Mouse (Mus musculus) embryonic fibroblast, embryonic 13.5 days (primary cell): Measurements from ENCODE around the gene Thoc6.

Experiments
- CTCF ChIP-seq: IDR thresholded peaks from 2 replicates; pipeline ENCODE4 v1.5.1; 2011; ENCODE audit warnings: mild to moderate bottlenecking, control low read depth, low read length, moderate library complexity, borderline replicate concordance; ENCODE audit not compliant: insufficient read depth
- POLR2A ChIP-seq: IDR thresholded peaks from 2 replicates; pipeline ENCODE4 v1.6.1; 2011; ENCODE audit warnings: low read depth, mild to moderate bottlenecking, control low read depth, low read length, moderate library complexity

DNA sequence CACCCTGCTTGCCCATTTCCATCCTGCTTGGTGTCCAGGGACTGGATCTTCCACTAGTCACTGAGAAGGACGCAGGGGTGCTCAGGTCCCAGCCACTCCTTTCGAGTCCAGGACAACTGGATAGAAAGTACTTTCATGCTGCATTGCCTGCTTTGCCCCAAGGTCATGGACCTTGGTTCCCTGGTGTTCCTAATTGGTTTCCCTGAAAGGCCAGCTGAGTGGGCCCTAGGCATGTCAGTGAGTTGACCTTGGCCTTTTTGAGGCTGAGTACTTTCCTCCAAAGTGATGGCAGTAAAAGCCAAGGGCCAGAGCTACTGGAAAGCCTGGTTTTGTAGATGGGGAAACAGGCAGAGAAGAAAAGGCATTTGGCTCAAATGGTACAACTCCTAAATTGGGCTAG lies 48.2 kb upstream of the Thoc6 start:
- TF ChIP-seq POLR2A, result no peak
- no peak for TF ChIP-seq CTCF
